Mouse (Mus musculus) midbrain, embryonic 11.5 days (tissue): Measurements from ENCODE around the gene Inka1. TPM values are rescaled to one million over a fixed set of nuclear protein-coding genes. Genes with fewer than 3 reads are reported as not detected.

ENCODE experiments used
- ATAC-seq: fragments of 200-750 bp; cut with Nextera tagmentation; 2 replicates; pipeline ENCODE4 v1.8.0; 2017; ENCODE audit warnings: moderate TSS enrichment, moderate library complexity; ENCODE audit not compliant: low FRiP score
- DNase-seq: peaks from one replicate; pipeline ENCODE4 v3.0.0; 2015; ENCODE audit warnings: low spot score; ENCODE audit errors: missing footprints
- H3K27ac ChIP-seq: fragments of 300-500 bp; sonication (generic); 2 replicates; pipeline ENCODE4 v1.5.1; 2014; ENCODE audit warnings: low read depth, low read length
- H3K27me3 ChIP-seq: fragments of 300-500 bp; sonication (generic); 2 replicates; pipeline ENCODE4 v1.6.1; 2014; ENCODE audit warnings: mild to moderate bottlenecking, low read length, moderate library complexity, mixed read lengths; ENCODE audit not compliant: control insufficient read depth, insufficient read depth
- H3K36me3 ChIP-seq: fragments of 300-500 bp; sonication (generic); 2 replicates; pipeline ENCODE4 v1.6.1; 2014; ENCODE audit warnings: mild to moderate bottlenecking, low read length, moderate library complexity, mixed read lengths; ENCODE audit not compliant: control insufficient read depth, insufficient read depth
- H3K4me1 ChIP-seq: fragments of 300-500 bp; sonication (generic); 2 replicates; pipeline ENCODE4 v1.6.1; 2014; ENCODE audit warnings: low read length; ENCODE audit not compliant: control insufficient read depth, insufficient read depth
- H3K4me2 ChIP-seq: fragments of 300-500 bp; sonication (generic); 2 replicates; pipeline ENCODE4 v1.6.1; 2014; ENCODE audit warnings: mild to moderate bottlenecking, moderate library complexity
- H3K4me3 ChIP-seq: fragments of 300-500 bp; sonication (generic); 2 replicates; pipeline ENCODE4 v1.5.1; 2014; ENCODE audit warnings: low read depth, low read length
- H3K9ac ChIP-seq: fragments of 300-500 bp; sonication (generic); 2 replicates; pipeline ENCODE4 v1.6.1; 2014; ENCODE audit warnings: low read length
- H3K9me3 ChIP-seq: fragments of 300-500 bp; sonication (generic); 2 replicates; pipeline ENCODE4 v1.6.1; 2016; ENCODE audit warnings: low read length; ENCODE audit not compliant: control insufficient read depth
- WGBS: fragments of 180-500 bp; shearing (Covaris S2); extraction: QIAGEN DNeasy Blood & Tissue Kit; methylation state at CpG from one replicate; pipeline ENCODE4 v1.1.7; 2014; 5-methylcytosine and 5-hydroxymethylcytosine counted together
- polyA plus RNA-seq: library from polyadenylated mRNA; unstranded; fragments of >200 nt; fragmentation: Nextera tagmentation; extraction: Ambion mirVana; gene quantifications from 2 replicates; pipeline ENCODE4 v1.2.1, GENCODE M21; 2014

The Inka1 gene
- polyA plus RNA-seq, 1 experiment from 2014 or later, result 25.3 TPM

- peak; percentile 70; the same call in 1 of the 2 replicates for ATAC-seq
- Histone ChIP-seq H3K4me1 (no peaks in the 10 kb centered on the region), H3K4me2 (no peak overlapping the region), H3K4me3 (no peak overlapping the region), H3K9ac (no peak overlapping the region), H3K27me3 (no peaks in the 10 kb centered on the region), H3K36me3 (peaks cover 4% of the 10 kb centered on the region), H3K9me3 (no peaks in the 10 kb centered on the region), H3K27ac (no peak overlapping the region)
- 16% methylated on average over 5 of the region's 5 CpGs for WGBS
- peak; percentile 93 for DNase-seq
These were observed 22.0 kb downstream of the Inka1 start for GRCm38 (mm10) chr9:107963700-107964099.

GRCm38 (mm10) chr9:107962916-107963315 lies 22.8 kb downstream of the Inka1 start:
- no peak overlapping the region for H3K9ac ChIP-seq
- H3K27me3 ChIP-seq, result no peaks in the 10 kb centered on the region
- ATAC-seq (no peak), DNase-seq (no peak)
- H3K36me3 ChIP-seq, result peaks cover 4% of the 10 kb centered on the region
- no peak overlapping the region for H3K4me3 ChIP-seq
- WGBS, result 86% methylated on average over 9 of the region's 9 CpGs
- no peak overlapping the region for H3K4me2 ChIP-seq
- no peaks in the 10 kb centered on the region for H3K9me3 ChIP-seq
- no peak overlapping the region for H3K27ac ChIP-seq
- H3K4me1 ChIP-seq, result no peaks in the 10 kb centered on the region

GRCm38 (mm10) chr9:107961881-107962280 lies 23.8 kb downstream of the Inka1 start:
- no peak overlapping the region for H3K4me3 ChIP-seq
- H3K36me3 ChIP-seq, result peaks cover 11% of the 10 kb centered on the region
- H3K4me2 ChIP-seq, result no peak overlapping the region
- peak overlapping the region; percentile 6; the same call in 1 of the 2 replicates for H3K27ac ChIP-seq
- no peak overlapping the region for H3K9ac ChIP-seq
- no peak for DNase-seq
- H3K9me3 ChIP-seq, result no peaks in the 10 kb centered on the region
- 0 out of 2 replicates have a peak, but pooled peaks cover 3% of the 10 kb centered on the region for H3K4me1 ChIP-seq
- H3K27me3 ChIP-seq, result no peaks in the 10 kb centered on the region
- 47% methylated on average over 5 of the region's 5 CpGs for WGBS
- no peak; the same call in 1 of the 2 replicates for ATAC-seq

- H3K4me2 ChIP-seq, result no peak overlapping the region
- no peaks in the 10 kb centered on the region for H3K9me3 ChIP-seq
- DNase-seq (no peak), ATAC-seq (no peak)
- H3K9ac ChIP-seq, result no peak overlapping the region
- H3K4me1 ChIP-seq, result 0 out of 2 replicates have a peak, but pooled peaks cover 3% of the 10 kb centered on the region
- no peaks in the 10 kb centered on the region for H3K27me3 ChIP-seq
- WGBS, result 70% methylated on average over 10 of the region's 10 CpGs
- H3K27ac ChIP-seq, result no peak overlapping the region
- no peak overlapping the region for H3K4me3 ChIP-seq
- H3K36me3 ChIP-seq, result peaks cover 11% of the 10 kb centered on the region
These were observed 24.3 kb downstream of the Inka1 start for GRCm38 (mm10) chr9:107961351-107961762.

GRCm38 (mm10) chr9:107960928-107961327 lies 24.8 kb downstream of the Inka1 start:
- Histone ChIP-seq H3K27ac (no peak overlapping the region), H3K9ac (no peak overlapping the region), H3K4me1 (0 out of 2 replicates have a peak, but pooled peaks cover 3% of the 10 kb centered on the region), H3K4me3 (no peak overlapping the region), H3K4me2 (no peak overlapping the region), H3K9me3 (no peaks in the 10 kb centered on the region), H3K36me3 (peaks cover 11% of the 10 kb centered on the region), H3K27me3 (no peaks in the 10 kb centered on the region)
- ATAC-seq, result no peak
- 75% methylated on average over 4 of the region's 4 CpGs for WGBS
- DNase-seq, result no peak

GRCm38 (mm10) chr9:107959896-107960295 lies 25.8 kb downstream of the Inka1 start:
- no peaks in the 10 kb centered on the region for H3K9me3 ChIP-seq
- H3K9ac ChIP-seq, result no peak overlapping the region
- ATAC-seq, result no peak
- H3K27me3 ChIP-seq, result no peaks in the 10 kb centered on the region
- H3K4me3 ChIP-seq, result no peak overlapping the region
- no peak overlapping the region for H3K27ac ChIP-seq
- peaks cover 11% of the 10 kb centered on the region for H3K36me3 ChIP-seq
- 0 out of 2 replicates have a peak, but pooled peaks cover 3% of the 10 kb centered on the region for H3K4me1 ChIP-seq
- 57% methylated on average over 6 of the region's 6 CpGs for WGBS
- no peak for DNase-seq
- no peak overlapping the region for H3K4me2 ChIP-seq

- ATAC-seq, result no peak
- Histone ChIP-seq H3K4me1 (peaks cover 3% of the 10 kb centered on the region; the same call in 1 of the 2 replicates), H3K27ac (no peak overlapping the region), H3K9me3 (no peaks in the 10 kb centered on the region), H3K27me3 (no peaks in the 10 kb centered on the region), H3K4me2 (no peak overlapping the region), H3K36me3 (peaks cover 11% of the 10 kb centered on the region), H3K9ac (no peak overlapping the region), H3K4me3 (no peak overlapping the region)
- 25% methylated on average over 6 of the region's 6 CpGs for WGBS
- DNase-seq, result no peak
These were observed 28.5 kb downstream of the Inka1 start for GRCm38 (mm10) chr9:107957141-107957540.

- H3K36me3 ChIP-seq, result peaks cover 11% of the 10 kb centered on the region; the same call in 1 of the 2 replicates
- ATAC-seq (no peak), DNase-seq (no peak)
- no peak overlapping the region for H3K9ac ChIP-seq
- H3K27ac ChIP-seq, result no peak overlapping the region
- no peak overlapping the region for H3K4me3 ChIP-seq
- H3K27me3 ChIP-seq, result no peaks in the 10 kb centered on the region
- H3K4me2 ChIP-seq, result no peak overlapping the region
- peaks cover 10% of the 10 kb centered on the region for H3K4me1 ChIP-seq
- 84% methylated on average over 6 of the region's 6 CpGs for WGBS
- no peaks in the 10 kb centered on the region for H3K9me3 ChIP-seq
These were observed 29.9 kb downstream of the Inka1 start for GRCm38 (mm10) chr9:107955613-107956289.

- peak overlapping the region; percentile 68 for H3K4me2 ChIP-seq
- peak; percentile 95 for ATAC-seq
- H3K36me3 ChIP-seq, result no peaks in the 10 kb centered on the region
- H3K27ac ChIP-seq, result peak overlapping the region; percentile 58
- peak; percentile 98 for DNase-seq
- WGBS, result 14% methylated on average over 45 of the region's 45 CpGs
- peak overlapping the region; percentile 68 for H3K4me3 ChIP-seq
- no peaks in the 10 kb centered on the region for H3K9me3 ChIP-seq
- peak overlapping the region; percentile 67 for H3K9ac ChIP-seq
- peaks cover 10% of the 10 kb centered on the region for H3K4me1 ChIP-seq
- no peaks in the 10 kb centered on the region for H3K27me3 ChIP-seq
These were observed 35.0 kb downstream of the Inka1 start for GRCm38 (mm10) chr9:107950460-107951355.
